Mouse (Mus musculus): ENCODE measurements around the gene Prss16. TPM values are rescaled to one million over a fixed set of nuclear protein-coding genes. Genes with fewer than 3 reads are reported as not detected.

The Prss16 gene
- total RNA-seq, 2 experiments from 2014 or later = 0.32 to 0.51 TPM

DNA sequence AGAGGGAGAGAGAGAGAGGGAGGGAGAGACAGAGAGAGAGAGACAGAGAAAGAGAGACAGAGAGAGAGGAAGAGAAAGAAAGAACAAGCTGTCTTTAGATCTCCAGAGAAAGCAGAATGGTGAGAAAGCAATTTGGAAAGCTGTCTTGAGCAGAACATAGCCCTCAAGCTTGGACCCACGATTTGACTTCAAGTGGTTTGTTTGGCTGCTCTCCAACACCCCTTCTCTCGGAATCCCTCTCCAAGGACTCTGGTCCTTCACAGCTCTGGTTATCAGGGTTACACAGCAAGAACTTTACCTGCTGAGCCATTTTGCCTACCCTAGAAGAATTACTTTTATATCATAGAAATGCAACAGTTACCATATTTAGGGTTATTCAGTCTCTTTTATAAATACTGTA is 39.7 kb downstream of the Prss16 start:
- DNase-seq (ENCODE audit: low spot score in 2 of 2) = no peak
- Histone ChIP-seq H3K27ac (no peak overlapping the region), H3K4me3 (no peak overlapping the region)
- no peak for TF ChIP-seq CTCF (conservative IDR thresholded peaks at IDR 0.05)

DNA sequence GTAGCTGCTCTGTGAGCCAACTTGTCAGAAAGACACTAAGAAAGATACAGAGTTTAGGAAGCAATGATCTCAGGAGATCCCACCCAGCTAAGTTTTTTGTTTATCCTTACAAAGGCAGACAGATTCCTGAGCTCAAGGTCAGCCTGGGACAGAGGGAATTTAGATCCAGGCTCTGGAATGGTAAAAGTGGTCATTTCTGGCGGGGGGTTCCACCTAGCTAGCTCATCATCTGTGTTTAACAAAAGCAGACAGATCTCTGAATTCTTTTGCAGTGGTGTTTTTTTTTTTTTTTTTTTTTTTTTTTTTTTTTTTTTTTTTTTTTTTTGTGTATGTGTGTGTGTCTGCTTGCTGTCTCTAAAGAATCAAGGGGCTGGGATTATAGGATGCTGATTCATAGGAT is 40.3 kb downstream of the Prss16 start:
- TF ChIP-seq CTCF (conservative IDR thresholded peaks at IDR 0.05) = no peak
- Histone ChIP-seq H3K27ac (no peak overlapping the region), H3K4me3 (no peak overlapping the region)
- DNase-seq (ENCODE audit: low spot score in 2 of 2) = no peak

Small RNA genes lying within 50 kb of the gene (microRNA-seq; reads per million reads assigned to microRNA genes)
- gene Gm44390 (0 reads per million in 2 experiments), gene Gm44486 (0 reads per million in 2 experiments)

Other genes with a start within 250 kb of the Prss16 start
- 1 to 10 TPM; 6.3 to 8.1 TPM for gene Hist1h1b, start 229.1 kb downstream of the Prss16 start, total RNA-seq (2021)
- 10 to 100 TPM; 61.0 to 71.7 TPM for gene Hist1h3i, start 226.4 kb downstream of the Prss16 start, total RNA-seq (2021)
- gene Hist1h2an, start 222.5 kb downstream of the Prss16 start, total RNA-seq (2021) = 1 to 10 TPM in 1 of 2 experiments, not detected in 1; 2.8 TPM
- 1 to 10 TPM; 6.8 to 8.1 TPM for gene Hist1h2bp, start 222.3 kb downstream of the Prss16 start, total RNA-seq (2021)
- 10 to 100 TPM; 39.6 to 42.1 TPM for gene Hist1h2bq, start 199.5 kb downstream of the Prss16 start, total RNA-seq (2021)
- gene Hist1h2ao, start 199.3 kb downstream of the Prss16 start, total RNA-seq (2021) = 10 to 100 TPM; 30.7 to 36.0 TPM
- gene Hist1h4m, start 198.0 kb downstream of the Prss16 start, total RNA-seq (2021) = 100 to 1,000 TPM; 247 to 254 TPM
- 10 to 100 TPM; 26.5 to 46.4 TPM for gene Hist1h4n, start 177.5 kb downstream of the Prss16 start, total RNA-seq (2021)
- 10 to 100 TPM; 11.3 to 15.9 TPM for gene Hist1h2ap, start 176.2 kb downstream of the Prss16 start, total RNA-seq (2021)
- 10 to 100 TPM; 38.6 to 42.0 TPM for gene Hist1h2br, start 176.0 kb downstream of the Prss16 start, total RNA-seq (2021)
- 1 to 10 TPM; 3.5 to 4.6 TPM for gene Zfp184, start 64.6 kb downstream of the Prss16 start, total RNA-seq (2021)
- gene Pom121l2, start 28.5 kb downstream of the Prss16 start, total RNA-seq (2021) = under 1 TPM in 1 of 2 experiments, not detected in 1; 0.18 TPM
- gene Hist1h2ah, start 25.8 kb upstream of the Prss16 start, total RNA-seq (2021) = 10 to 100 TPM; 12.5 to 17.0 TPM
- 10 to 100 TPM; 23.5 to 24.4 TPM for gene Hist1h2bk, start 26.1 kb upstream of the Prss16 start, total RNA-seq (2021)
- gene Hist1h4i, start 31.6 kb upstream of the Prss16 start, total RNA-seq (2021) = 10 to 100 TPM; 64.2 to 71.7 TPM
- 10 to 100 TPM; 16.5 to 20.6 TPM for gene Hist1h2ag, start 33.2 kb upstream of the Prss16 start, total RNA-seq (2021)
- gene Hist1h2bj, start 33.5 kb upstream of the Prss16 start, total RNA-seq (2021) = 10 to 100 TPM; 12.9 to 15.9 TPM
- gene Vmn1r188, start 74.7 kb upstream of the Prss16 start, total RNA-seq (2021) = not detected
- gene Vmn1r189, start 96.1 kb upstream of the Prss16 start, total RNA-seq (2021) = not detected
- not detected for gene Vmn1r191, start 174.2 kb upstream of the Prss16 start, total RNA-seq (2021)
- gene Vmn1r192, start 181.4 kb upstream of the Prss16 start, total RNA-seq (2021) = not detected
- not detected for gene Vmn1r193, start 213.4 kb upstream of the Prss16 start, total RNA-seq (2021)
- gene Vmn1r194, start 234.5 kb upstream of the Prss16 start, total RNA-seq (2021) = not detected